Mouse (Mus musculus) cerebellum, postnatal 25 days (tissue): ENCODE measurements at regions not wholly inside any gene's neighbourhood (a gene's known extent, or its start where the extent isn't known, plus 50 kb on each side); places are given as distances from the start of the nearest gene placed in this dataset.

Source experiments
- DNase-seq, 2 experiments: peaks; one replicate each; pipeline ENCODE4 v3.0.0; 2021; ENCODE audit warnings: mixed read lengths in 2 of 2

DNA sequence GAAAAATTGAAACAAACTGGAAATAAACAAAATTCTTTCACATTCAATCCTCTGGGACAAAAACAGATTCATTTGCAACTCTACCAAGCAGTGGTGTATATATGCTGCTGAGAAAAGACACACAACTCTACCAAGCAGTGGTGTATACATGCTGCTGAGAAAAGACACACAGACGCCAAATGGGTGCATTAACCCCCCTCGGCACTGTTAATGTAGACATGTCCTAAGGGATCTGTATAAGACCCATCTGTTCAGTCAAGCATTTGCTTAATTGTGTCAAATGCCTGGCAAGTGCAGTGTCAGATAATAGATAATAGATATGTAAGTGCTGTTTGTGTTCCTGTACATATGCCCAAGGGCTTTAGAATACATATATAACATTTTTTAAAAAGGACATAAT, 1035.2 kb upstream of the B3galt2 start:
- no peak for DNase-seq

DNA sequence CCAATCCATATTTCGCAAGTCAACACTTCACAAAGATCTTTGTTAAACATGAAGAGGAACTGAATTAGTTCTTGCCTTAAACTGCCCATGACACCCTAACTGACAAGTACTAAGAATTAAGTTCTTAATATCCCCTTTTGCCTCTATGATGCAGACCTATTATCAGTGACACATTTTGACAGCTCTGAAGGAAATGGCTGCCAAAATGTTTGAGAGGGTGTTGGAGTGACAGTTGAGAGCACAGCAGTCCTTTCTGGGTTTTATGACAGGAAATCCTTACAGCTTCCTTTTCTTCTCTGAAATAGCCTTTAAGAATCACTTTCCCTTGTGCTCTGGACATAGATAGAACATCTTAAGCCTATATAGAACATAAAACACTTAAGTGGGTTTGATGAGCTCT, 1034.4 kb upstream of the B3galt2 start:
- no peak for DNase-seq

DNA sequence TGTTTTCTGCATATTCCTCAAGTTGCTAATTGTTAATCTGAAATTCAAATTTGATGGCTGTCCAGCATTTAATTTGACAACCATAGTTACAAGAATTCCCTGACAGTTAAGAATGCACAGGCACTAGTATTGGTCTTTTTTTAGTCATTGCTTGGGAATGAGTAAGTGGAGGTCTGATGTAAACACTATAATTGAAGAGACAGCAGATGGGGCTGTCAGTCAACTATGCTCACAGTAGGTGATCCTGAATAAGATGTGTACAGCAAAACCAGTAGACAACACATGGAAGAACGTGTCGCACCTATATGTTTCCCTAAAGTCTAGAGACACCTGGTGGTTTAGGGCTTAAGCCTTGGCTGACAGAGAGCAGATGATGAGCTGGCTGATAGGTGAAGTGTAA, 1019.0 kb upstream of the B3galt2 start:
- no peak for DNase-seq

DNA sequence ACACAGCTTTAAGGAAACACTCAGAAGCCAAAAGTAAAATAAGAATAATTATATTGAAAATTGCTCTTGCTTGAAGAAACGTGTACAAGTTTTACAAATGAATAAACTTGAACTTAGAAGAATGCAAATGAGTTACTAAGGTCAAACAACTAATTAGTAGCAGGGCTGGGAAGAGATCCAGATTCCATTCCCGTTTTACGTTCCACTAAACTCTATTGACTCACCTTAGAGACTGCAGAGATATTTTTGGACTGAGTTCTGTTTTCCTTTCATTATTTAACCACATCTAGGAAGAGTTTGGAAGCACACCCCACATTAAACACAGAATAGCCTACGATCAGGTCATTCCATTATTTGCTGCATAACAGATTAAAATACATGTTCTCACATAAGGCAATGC, 1016.2 kb upstream of the B3galt2 start:
- DNase-seq, result no peak

DNA sequence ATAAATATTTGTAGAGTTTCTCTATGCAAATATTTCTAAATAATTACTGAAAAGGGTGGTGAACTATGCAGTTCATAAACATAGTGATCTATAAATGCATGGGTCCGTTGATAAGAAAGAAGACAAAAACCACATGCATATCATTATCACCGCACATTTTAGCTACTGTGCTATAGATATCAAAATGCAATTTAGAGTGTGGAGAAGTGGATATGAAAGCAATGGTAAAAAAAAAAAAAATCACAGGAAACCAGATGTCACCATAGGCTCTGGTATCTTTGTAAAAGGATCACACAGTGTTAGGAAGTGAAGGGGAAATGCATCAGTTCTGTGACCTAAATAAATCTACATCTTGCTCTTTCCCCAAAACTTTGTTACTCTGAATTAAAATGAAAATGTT, 985.2 kb upstream of the B3galt2 start:
- no peak for DNase-seq

DNA sequence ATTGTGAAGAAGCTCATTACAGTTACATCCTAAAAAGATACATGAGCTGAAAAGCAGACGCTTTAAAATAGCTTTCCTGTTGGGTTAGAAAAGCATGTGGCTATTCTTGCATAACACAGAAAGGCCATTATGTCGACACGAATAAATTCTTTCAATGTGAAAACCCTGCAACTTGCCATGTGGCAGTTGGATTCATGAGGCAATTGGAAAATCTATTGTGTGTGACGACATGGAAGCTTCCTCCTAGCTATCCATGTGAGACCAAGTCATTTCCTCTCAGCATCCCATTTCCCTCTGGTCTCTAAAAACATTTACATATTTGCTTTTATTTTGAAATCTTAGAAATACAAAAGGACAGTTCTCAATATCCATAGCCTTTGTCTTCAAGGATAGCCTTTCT, 975.2 kb upstream of the B3galt2 start:
- DNase-seq, result no peak

DNA sequence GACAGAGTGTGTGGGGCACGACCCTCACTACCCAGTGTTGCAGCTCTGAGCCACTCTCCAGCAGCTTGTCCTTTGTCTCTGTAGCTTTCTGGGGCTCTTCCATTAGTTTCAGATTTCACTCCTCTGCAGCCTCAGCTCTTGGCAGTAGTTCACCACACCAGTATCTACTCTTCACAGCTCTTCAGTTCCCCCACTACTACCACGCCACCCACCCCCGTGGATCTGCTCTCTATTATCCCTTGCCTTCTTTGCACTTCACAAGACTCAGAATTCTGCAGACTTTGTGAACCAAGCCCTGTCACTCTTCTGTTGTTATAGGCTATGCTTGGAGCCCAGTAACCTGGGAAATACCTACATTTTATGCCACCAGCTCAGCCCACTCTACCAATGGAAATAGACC, 960.5 kb upstream of the B3galt2 start:
- DNase-seq, result no peak

DNA sequence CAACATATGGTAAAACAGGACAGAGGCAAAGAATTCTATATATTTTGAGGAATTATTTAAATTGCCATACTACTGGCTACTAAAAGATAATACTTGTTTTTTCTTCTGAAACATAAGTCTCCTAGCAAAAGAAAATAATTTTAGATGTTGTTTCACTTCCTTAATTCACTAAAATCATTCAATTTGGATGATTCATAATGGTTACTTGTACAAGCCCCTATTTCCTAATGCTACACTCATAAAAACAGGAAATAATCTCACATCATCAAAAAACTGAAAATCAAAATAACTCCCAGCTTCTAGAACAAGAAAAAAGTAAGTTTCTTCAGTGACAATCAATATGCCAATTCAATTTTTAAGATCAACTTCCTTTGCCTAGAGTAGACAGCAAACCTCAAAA, 951.6 kb upstream of the B3galt2 start:
- no peak for DNase-seq

DNA sequence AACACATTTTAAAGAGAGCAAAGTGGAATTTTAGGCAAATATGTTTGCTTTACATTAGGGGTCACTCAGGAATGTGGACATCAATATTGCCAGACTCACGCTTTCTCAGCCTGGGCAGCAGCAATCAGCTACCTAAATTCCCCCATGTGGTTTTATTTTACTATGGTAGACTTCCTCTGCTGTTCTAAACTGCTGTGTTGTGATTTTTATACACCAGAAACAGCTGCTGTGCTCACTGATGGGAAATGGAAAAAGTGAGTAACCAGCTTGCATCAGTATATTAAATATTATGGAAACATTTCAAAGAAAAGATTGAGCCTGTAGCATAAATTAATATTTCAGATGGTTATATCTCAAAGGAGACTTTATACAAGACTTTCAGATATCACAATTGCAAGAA, 945.3 kb upstream of the B3galt2 start:
- DNase-seq, result no peak

DNA sequence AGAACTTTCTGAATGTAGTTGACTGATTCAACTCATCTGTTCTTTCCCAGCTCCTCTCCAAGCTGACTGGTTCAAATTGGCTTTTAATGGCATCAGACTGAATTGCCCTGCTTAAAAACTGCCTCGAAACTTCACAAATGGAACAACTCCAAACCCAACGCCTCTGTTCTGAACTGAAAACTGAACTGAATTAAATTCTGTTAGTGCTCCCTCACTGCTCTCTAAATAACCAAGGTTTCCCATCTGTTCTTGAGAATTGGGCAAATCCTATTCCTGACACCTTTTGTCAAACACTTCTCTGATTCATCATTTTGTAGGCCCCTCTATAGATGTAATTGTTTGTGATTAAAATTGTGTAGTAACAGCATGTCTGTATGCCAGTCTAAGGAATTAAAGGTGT, 932.2 kb upstream of the B3galt2 start:
- no peak for DNase-seq

DNA sequence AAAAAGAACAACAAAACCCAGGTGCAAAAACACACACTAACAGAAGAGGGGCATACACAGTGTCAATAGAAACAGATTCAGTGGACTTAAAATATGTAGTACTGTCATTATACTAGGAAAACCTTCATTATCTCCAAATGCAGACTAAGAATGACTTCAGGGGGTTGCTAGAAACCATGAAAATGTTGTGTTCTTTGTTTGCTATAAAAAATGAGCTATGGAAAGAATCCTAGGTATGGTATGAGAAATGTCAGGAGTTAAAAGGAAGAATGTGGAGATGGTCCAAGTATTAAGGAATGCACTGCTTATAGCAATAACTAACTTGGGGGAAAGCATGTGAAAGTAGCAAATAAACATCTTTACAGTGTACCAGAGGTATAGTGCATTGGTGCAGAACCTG, 910.2 kb upstream of the B3galt2 start:
- DNase-seq, result no peak

DNA sequence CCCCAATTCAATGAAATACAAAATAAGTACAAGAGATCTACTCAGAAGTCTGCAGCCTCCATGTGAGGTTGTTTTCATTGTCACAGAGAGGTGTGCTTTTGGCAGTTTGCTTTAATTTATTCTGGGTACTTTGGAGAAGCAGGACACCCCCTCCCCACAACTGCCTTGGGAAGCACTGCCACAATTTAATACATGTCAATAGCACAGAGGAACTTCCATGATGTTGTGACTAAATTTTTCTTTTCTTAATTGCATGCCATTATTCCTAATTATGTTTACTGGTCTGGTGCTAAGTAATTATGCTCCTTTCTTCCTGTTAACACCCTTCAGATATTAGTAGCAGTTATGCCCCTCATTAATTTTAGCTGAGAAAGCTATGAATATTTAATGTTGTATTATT, 906.4 kb upstream of the B3galt2 start:
- no peak for DNase-seq

DNA sequence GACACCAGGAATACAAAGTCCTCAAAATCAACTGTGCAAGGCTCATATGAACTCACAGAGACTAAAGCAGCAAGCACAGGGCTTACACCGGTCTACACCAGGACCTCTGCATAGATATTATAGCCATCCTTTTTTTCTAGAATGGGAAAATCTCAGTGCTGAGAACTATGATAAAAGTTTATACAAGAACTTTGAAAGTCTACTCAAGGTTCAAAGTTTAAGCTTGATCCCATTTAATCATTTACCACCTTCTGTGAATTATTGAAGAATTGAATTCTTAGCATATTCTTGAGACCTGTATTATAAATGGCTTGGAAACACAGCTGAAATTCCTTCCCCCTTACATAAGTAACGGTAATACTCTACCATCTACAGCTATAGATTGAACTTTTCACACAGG, 902.1 kb upstream of the B3galt2 start:
- no peak for DNase-seq

DNA sequence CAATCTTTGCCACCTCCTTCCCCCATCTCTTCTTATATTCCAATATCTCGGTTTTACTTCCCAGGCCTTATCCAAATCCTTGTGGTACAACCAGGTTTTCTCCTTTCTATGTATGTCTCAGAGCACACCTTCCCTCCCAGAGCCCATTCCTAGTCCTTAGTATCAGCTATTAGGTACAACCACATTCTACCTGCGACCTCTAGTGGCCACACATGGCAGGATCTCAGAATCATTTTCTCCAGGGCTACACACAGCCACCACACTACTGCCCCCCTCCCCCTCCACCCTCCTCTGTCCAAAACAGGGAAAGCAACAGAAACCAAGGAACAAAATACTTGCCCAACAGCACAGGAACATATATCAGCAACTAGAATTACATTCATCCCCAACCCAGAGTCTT, 898.2 kb upstream of the B3galt2 start:
- peak in 1 of 2 experiments; percentile 8 for DNase-seq

DNA sequence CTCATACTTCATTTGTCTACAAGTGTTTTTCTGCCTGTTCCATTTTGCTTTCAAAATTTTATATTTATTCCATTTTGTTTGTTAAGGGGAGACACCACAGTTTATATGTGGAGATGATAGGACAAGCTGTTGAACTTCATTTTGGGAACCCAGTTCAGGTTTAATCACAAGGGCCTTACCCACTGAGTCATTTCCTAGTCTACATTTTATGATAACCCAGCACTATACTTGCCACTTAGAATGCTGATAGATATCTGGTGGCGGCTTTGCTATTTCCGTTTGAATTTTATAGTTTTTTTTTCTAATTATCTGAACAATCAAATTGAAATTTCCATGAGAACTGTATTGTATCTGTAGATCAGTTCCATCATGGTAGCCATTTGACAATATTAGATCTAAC, 869.5 kb upstream of the B3galt2 start:
- no peak for DNase-seq
